Mouse (Mus musculus) kidney, adult 18-20 months (tissue): ENCODE results near the gene Zrsr1.

ENCODE experiments used
- DNase-seq: peaks from one replicate; pipeline ENCODE4 v3.0.0; 2021

Gene Zrsr1

GRCm38 (mm10) chr11:22971835-22972709, at the start of gene Zrsr1:
Zrsr1 (plus strand) TSS chr11:22972005.
- peak; percentile 80 for DNase-seq

- no peak for DNase-seq
These were observed 49.3 kb upstream of the Zrsr1 start for GRCm38 (mm10) chr11:22922546-22922945.

- DNase-seq = no peak
These were observed 48.2 kb upstream of the Zrsr1 start for GRCm38 (mm10) chr11:22923606-22924005.

GRCm38 (mm10) chr11:22928586-22929169, 43.1 kb upstream of the Zrsr1 start:
- no peak for DNase-seq

GRCm38 (mm10) chr11:22930129-22930528, 41.7 kb upstream of the Zrsr1 start:
- DNase-seq = no peak

- no peak for DNase-seq
These were observed 40.4 kb upstream of the Zrsr1 start for GRCm38 (mm10) chr11:22931320-22931905.

- DNase-seq = no peak
These were observed 39.6 kb upstream of the Zrsr1 start for GRCm38 (mm10) chr11:22932167-22932566.

- DNase-seq = no peak
These were observed 35.2 kb upstream of the Zrsr1 start for GRCm38 (mm10) chr11:22936446-22937125.

GRCm38 (mm10) chr11:22937716-22938316, 34.0 kb upstream of the Zrsr1 start:
- no peak for DNase-seq

- no peak for DNase-seq
These were observed 32.8 kb upstream of the Zrsr1 start for GRCm38 (mm10) chr11:22938983-22939382.

GRCm38 (mm10) chr11:22949101-22949500, 22.7 kb upstream of the Zrsr1 start:
- no peak for DNase-seq

GRCm38 (mm10) chr11:22950131-22950530, 21.7 kb upstream of the Zrsr1 start:
- DNase-seq = no peak

- no peak for DNase-seq
These were observed 19.1 kb upstream of the Zrsr1 start for GRCm38 (mm10) chr11:22952668-22953067.

GRCm38 (mm10) chr11:22956346-22956745, 15.5 kb upstream of the Zrsr1 start:
- DNase-seq = no peak

- peak; percentile 80 for DNase-seq
These were observed 15.0 kb upstream of the Zrsr1 start for GRCm38 (mm10) chr11:22956830-22957229.

- DNase-seq = no peak
These were observed 13.9 kb upstream of the Zrsr1 start for GRCm38 (mm10) chr11:22957791-22958374.

- DNase-seq = no peak
These were observed 9.7 kb upstream of the Zrsr1 start for GRCm38 (mm10) chr11:22962101-22962500.

- DNase-seq = no peak
These were observed 7.4 kb upstream of the Zrsr1 start for GRCm38 (mm10) chr11:22964401-22964800.

- DNase-seq = no peak
These were observed 6.3 kb upstream of the Zrsr1 start for GRCm38 (mm10) chr11:22965503-22965902.

GRCm38 (mm10) chr11:22969486-22969885, 2.3 kb upstream of the Zrsr1 start:
- no peak for DNase-seq

- no peak for DNase-seq
These were observed 1.3 kb upstream of the Zrsr1 start for GRCm38 (mm10) chr11:22970546-22970945.

GRCm38 (mm10) chr11:22972746-22973526, 1.1 kb downstream of the Zrsr1 start:
- peak; percentile 87 for DNase-seq
